Mouse (Mus musculus) embryonic fibroblast, embryonic 13.5 days (primary cell): Measurements from ENCODE around the gene R3hdm1. TPM values are rescaled to one million over a fixed set of nuclear protein-coding genes. Genes with fewer than 3 reads are reported as not detected.

Source experiments
- H3K27ac ChIP-seq: 2 replicates; pipeline ENCODE4 v1.5.1; 2012; ENCODE audit warnings: low read length, control low read depth, inconsistent platforms; ENCODE audit not compliant: insufficient read depth
- H3K4me1 ChIP-seq: 2 replicates; pipeline ENCODE4 v1.6.1; 2011; ENCODE audit warnings: low read length; ENCODE audit not compliant: control insufficient read depth, insufficient read depth
- H3K4me3 ChIP-seq: 2 replicates; pipeline ENCODE4 v1.5.1; 2011; ENCODE audit warnings: mild to moderate bottlenecking, control low read depth, low read length; ENCODE audit not compliant: insufficient read depth
- CTCF ChIP-seq: IDR thresholded peaks from 2 replicates; pipeline ENCODE4 v1.5.1; 2011; ENCODE audit warnings: mild to moderate bottlenecking, control low read depth, low read length, moderate library complexity, borderline replicate concordance; ENCODE audit not compliant: insufficient read depth
- POLR2A ChIP-seq: IDR thresholded peaks from 2 replicates; pipeline ENCODE4 v1.6.1; 2011; ENCODE audit warnings: low read depth, mild to moderate bottlenecking, control low read depth, low read length, moderate library complexity
- polyA plus RNA-seq: library from polyadenylated mRNA; stranded (reverse); fragments of >200 nt; gene quantifications from 2 replicates; pipeline ENCODE4 v1.2.4, GENCODE M21; 2011; ENCODE audit warnings: low read depth; ENCODE audit not compliant: missing spikeins, insufficient read length

R3hdm1 gene
- polyA plus RNA-seq, 1 experiment = 97.9 TPM

DNA sequence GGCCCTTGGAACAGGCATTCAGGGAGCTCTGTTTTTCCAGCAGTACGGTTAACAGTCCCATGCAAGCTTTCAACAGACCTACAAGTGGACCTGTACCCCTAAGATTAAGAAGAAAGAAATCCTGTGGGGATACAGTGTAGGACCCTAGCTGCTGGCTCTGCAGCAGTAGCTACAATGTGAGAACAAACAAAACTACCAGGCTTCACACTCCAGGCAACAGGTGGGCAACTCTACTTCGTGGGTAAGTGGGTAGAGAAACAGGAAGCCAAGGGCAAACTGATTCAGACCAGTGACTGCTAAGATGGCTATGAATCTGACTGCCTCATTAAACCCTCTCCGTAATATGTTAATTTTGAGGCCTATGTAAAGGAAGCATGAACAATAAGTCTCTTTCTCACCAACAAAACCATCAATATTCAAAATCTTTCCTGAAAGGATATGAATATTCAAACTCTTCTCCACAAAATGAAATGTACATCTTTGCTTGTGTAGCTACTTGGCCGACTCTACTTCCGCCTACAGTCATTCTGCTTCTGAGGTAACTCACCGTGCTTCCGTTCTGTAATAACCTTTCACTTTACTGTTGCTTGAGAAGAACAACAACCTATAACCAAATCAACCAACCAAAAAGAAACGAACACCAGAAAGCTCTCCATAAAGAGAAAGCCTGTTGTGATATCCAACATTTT is 26.2 kb upstream of the R3hdm1 start:
- Histone ChIP-seq H3K4me1 (no peaks in the 10 kb centered on the region), H3K4me3 (no peak overlapping the region), H3K27ac (no peak overlapping the region)
- no peak for TF ChIP-seq CTCF
- no peak for TF ChIP-seq POLR2A

DNA sequence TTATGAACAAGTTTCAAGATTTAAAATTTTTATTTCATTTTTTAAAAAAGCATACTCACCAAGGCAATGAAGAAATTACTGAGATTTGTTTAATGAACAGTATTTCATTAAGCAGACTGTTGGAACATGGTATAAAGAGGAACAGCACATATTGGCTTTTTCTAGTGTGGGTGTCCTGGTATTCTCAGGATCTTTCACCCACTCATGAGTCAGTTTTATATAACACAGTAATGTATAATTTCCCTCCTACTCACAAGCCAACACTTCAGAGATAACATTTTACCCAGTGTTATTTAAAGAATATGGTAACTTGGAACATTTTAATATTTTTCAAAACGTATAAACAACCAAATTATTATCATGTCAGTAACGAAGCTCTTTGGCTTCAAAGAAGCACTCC is 25.3 kb upstream of the R3hdm1 start:
- H3K27ac ChIP-seq = no peak overlapping the region
- no peaks in the 10 kb centered on the region for H3K4me1 ChIP-seq
- H3K4me3 ChIP-seq = no peak overlapping the region
- TF ChIP-seq CTCF (no peak), POLR2A (no peak)

DNA sequence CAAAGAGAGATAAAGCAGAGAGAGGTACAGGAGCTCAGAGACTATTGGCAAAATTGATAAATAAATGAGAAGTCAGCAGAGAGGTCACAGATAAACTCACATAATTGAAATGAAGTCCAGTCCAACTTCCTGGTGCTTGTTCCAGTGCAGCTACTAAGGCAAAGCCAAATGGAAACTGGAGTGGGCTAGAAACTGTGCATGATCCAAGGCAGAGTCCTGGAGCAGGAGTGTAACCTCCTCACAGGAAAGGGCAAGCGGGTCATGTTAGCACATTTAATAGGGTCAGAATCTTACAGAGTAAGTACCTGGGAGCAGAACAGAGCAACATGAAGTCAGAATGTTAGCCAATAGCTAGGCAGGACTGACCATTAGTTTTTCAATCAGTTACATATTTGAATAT is 24.5 kb upstream of the R3hdm1 start:
- Histone ChIP-seq H3K4me3 (no peak overlapping the region), H3K4me1 (no peaks in the 10 kb centered on the region), H3K27ac (peak overlapping the region; percentile 52; the same call in 1 of the 2 replicates)
- TF ChIP-seq POLR2A = no peak
- no peak for TF ChIP-seq CTCF

DNA sequence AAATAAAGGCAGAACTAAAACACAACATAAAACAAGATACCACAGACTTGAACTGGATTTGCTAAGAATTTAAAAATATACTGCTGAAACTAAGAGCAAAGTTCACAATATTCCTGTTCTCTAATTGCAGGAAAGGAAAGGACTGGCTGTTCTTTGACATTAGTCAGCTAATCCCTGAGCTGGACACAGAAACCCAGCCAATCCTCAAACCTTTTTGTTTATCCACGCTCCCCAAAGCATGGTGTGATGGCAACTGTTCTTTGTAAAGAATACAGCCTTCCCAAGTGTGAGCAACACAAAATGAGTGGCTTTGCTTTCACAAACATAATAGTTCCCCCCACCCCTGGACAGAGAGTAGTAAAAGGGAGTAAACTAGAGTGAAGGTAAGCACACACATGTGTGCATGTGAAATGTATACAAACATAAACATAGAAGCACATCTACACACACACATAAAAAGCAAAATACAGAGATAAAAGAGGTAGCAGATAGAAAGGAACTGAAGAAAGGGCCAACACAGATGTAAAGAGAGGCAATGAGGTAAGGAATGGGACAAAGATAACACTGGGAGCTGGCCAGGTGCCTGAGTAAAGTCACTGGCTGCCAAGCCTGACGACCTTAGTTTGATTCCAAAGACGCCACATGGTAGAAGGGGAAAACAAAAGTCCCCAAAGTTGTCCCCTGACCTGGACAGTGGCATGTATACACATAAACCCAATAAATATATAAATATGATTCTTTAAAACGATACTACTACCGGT is 22.0 kb upstream of the R3hdm1 start:
- no peak overlapping the region for H3K27ac ChIP-seq
- no peak for TF ChIP-seq POLR2A
- no peak for TF ChIP-seq CTCF
- H3K4me3 ChIP-seq = no peak overlapping the region
- no peaks in the 10 kb centered on the region for H3K4me1 ChIP-seq

DNA sequence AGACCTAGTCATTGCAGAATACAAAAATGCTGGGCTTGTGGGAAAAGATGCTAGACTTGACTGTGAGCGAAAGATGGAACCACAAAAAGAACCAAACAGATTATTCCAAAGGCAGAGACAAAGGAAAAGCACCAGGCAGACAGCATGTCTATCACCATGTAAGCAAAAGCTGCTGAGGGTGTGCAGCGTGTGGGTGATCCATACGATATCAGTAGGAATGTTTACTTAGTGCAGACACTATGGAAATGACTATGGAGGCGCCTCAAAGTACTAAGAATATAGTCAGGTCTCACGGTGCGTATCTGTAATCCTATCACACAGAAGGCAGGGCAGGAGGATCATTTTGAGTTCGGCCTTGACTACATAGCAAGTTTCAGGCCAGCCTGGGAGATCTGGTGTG is 21.2 kb upstream of the R3hdm1 start:
- H3K4me3 ChIP-seq = no peak overlapping the region
- TF ChIP-seq CTCF (no peak), POLR2A (no peak)
- no peak overlapping the region for H3K27ac ChIP-seq
- H3K4me1 ChIP-seq = no peaks in the 10 kb centered on the region

DNA sequence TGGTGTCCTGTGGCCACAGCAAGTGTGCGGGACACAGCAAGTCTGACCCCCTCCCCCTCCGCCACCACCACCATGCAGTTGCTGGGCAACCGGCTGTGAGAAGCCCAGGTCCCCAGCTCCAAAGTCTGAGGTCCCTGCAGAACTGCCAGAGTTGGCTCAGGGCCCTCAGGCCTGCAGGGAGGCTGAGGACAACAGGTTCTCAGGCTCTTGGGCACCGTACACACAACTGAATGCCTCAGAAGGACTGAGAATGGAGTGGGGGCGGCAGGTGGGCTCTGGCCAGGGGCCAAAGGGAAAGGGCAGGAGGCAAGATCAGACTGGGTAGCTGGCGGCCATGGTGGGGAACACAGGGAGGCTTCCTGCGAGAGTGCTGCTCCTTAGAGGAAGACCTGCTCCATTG is 20.3 kb upstream of the R3hdm1 start:
- no peak overlapping the region for H3K4me3 ChIP-seq
- H3K27ac ChIP-seq = no peak overlapping the region
- H3K4me1 ChIP-seq = no peaks in the 10 kb centered on the region
- TF ChIP-seq POLR2A (no peak), CTCF (no peak)

DNA sequence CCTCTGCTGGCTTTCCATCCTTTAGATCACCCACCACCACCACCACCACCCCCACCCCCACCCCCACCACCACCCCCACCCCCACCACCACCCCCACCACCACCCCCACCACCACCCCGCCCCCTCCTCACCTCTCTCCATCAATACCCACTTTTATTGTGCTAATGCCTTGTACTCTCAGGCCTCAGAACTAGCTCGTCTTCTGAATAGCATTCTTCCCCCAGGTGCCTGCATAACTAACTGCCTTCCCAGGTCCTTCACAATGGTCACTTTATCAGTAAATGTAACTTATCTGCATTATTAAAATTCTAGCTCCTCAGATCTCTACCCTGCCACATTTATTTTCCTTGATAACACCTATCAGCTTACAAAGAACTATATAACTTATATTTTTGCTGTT is 8.4 kb upstream of the R3hdm1 start:
- Histone ChIP-seq H3K27ac (no peak overlapping the region), H3K4me3 (no peak overlapping the region), H3K4me1 (no peaks in the 10 kb centered on the region)
- TF ChIP-seq CTCF = no peak
- TF ChIP-seq POLR2A = no peak

DNA sequence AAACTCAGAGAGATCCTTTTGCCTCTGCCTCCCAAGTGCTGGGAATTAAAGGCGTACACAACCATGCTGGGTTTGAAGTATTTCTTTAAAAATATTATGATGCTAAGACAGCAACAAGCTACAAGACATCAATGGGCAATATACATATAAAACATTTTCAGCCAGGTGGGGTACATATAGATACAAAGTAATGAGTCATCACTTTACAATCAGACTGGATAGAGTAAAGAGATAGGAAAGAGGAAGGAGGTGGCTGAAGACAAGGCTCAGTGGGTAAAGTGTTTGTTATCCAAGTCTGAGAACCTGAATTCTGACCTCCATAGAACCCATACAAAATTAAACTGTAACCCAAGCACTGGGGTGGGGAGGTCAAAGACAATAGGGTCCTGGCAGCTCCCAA is 4.8 kb upstream of the R3hdm1 start:
- no peak for TF ChIP-seq CTCF
- no peak for TF ChIP-seq POLR2A
- Histone ChIP-seq H3K27ac (no peak overlapping the region), H3K4me1 (no peaks in the 10 kb centered on the region), H3K4me3 (no peak overlapping the region)

DNA sequence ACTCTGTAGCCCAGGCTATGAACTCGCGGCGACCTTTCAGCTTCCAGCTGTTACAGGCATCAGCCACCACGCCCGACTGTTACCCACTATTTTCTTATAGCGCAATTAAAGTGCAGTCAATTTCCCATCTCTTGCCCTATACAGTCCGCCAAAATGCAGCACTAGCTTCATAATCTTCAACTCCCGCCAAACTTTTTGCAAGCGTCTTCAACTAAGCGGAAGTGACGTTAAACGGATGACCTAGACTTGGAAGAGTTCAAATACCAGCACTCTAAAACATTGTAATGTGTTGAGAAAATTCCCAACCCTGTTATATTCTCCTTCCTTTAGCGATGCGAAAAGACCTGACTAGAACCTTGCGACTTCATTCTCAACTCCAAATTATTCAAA is 855 bp upstream of the R3hdm1 start:
- Histone ChIP-seq H3K27ac (peak overlapping the region; percentile 81), H3K4me3 (peak overlapping the region; percentile 56), H3K4me1 (no peaks in the 10 kb centered on the region)
- peak; percentile 25; the same call in 1 of the 2 replicates for TF ChIP-seq POLR2A
- no peak for TF ChIP-seq CTCF

DNA sequence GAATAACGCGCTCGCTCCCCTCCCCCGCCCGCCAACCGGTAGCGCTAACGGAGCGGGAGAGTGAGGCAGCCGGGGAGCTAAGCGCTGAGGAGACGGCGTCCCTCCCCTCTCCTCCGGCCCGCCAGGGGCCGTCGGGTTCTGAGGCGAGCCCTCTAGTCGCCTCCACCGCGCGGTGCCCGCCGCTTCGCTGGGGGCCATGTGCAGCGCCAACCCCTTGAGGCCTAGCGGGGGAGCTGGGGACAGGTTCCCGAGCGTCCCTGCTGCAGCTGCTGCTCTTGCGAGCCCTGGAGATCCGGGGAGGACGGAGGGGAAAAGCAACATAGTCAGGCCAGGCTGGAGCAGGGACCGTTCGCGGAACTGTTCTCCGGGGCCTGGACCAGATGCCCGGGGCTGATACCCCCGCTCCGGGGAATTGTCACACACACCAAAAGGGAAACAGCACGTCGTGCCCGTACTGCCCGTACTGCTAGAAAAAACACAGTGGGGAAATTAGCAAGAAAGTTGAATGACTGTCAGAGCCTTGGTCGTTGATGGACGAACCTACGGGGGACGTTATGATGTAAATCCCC is 503 bp downstream of the R3hdm1 start:
- H3K4me1 ChIP-seq = no peaks in the 10 kb centered on the region
- peak overlapping the region; percentile 80 for H3K4me3 ChIP-seq
- no peak for TF ChIP-seq CTCF
- TF ChIP-seq POLR2A = no peak
- H3K27ac ChIP-seq = peak overlapping the region; percentile 45; the same call in 1 of the 2 replicates
